Mouse (Mus musculus) inflammation-experienced regulatory T-cells, adult 6 months (primary cell): ENCODE measurements at regions not wholly inside any gene's neighbourhood (a gene's known extent, or its start where the extent isn't known, plus 50 kb on each side); places are given as distances from the start of the nearest gene placed in this dataset.

Source experiments
- ATAC-seq: one replicate; pipeline ENCODE4 v1.8.0; 2017

GRCm38 (mm10) chr6:100517662-100518061, 153.3 kb downstream of the Shq1 start:
- no peak for ATAC-seq

- ATAC-seq, result no peak
These were observed 158.3 kb downstream of the Shq1 start for GRCm38 (mm10) chr6:100512676-100513075.

- no peak for ATAC-seq
These were observed 160.3 kb downstream of the Shq1 start for GRCm38 (mm10) chr6:100510676-100511075.

GRCm38 (mm10) chr6:100505506-100506247, 165.3 kb downstream of the Shq1 start:
- no peak for ATAC-seq

- no peak for ATAC-seq
These were observed 167.8 kb downstream of the Shq1 start for GRCm38 (mm10) chr6:100502961-100503782.

GRCm38 (mm10) chr6:100502139-100502538, 168.8 kb downstream of the Shq1 start:
- no peak for ATAC-seq

- no peak for ATAC-seq
These were observed 170.2 kb downstream of the Shq1 start for GRCm38 (mm10) chr6:100500741-100501140.

- ATAC-seq, result no peak
These were observed 170.9 kb downstream of the Shq1 start for GRCm38 (mm10) chr6:100500060-100500459.

- no peak for ATAC-seq
These were observed 172.1 kb downstream of the Shq1 start for GRCm38 (mm10) chr6:100498861-100499271.

GRCm38 (mm10) chr6:100498126-100498525, 172.8 kb downstream of the Shq1 start:
- ATAC-seq, result no peak

- no peak for ATAC-seq
These were observed 174.8 kb downstream of the Shq1 start for GRCm38 (mm10) chr6:100496135-100496534.

GRCm38 (mm10) chr6:100495131-100495530, 175.8 kb downstream of the Shq1 start:
- ATAC-seq, result no peak

GRCm38 (mm10) chr6:100493558-100493957, 177.4 kb downstream of the Shq1 start:
- ATAC-seq, result no peak

- ATAC-seq, result no peak
These were observed 179.1 kb downstream of the Shq1 start for GRCm38 (mm10) chr6:100491811-100492210.

- ATAC-seq, result no peak
These were observed 179.8 kb downstream of the Shq1 start for GRCm38 (mm10) chr6:100490920-100491712.

- no peak for ATAC-seq
These were observed 187.1 kb downstream of the Shq1 start for GRCm38 (mm10) chr6:100483836-100484235.

GRCm38 (mm10) chr6:100483084-100483810, 187.7 kb downstream of the Shq1 start:
- ATAC-seq, result no peak

- no peak for ATAC-seq
These were observed 188.4 kb downstream of the Shq1 start for GRCm38 (mm10) chr6:100482572-100482971.

GRCm38 (mm10) chr6:100480525-100480924, 190.4 kb downstream of the Shq1 start:
- ATAC-seq, result no peak

GRCm38 (mm10) chr6:100479881-100480280, 191.1 kb downstream of the Shq1 start:
- ATAC-seq, result no peak

- ATAC-seq, result no peak
These were observed 191.5 kb downstream of the Shq1 start for GRCm38 (mm10) chr6:100479455-100479854.
